Mouse (Mus musculus): ENCODE results near the gene Kcnj1.

GRCm38 (mm10) chr9:32328777-32329176 lies 43.5 kb upstream of the Kcnj1 start:
- TF ChIP-seq TCF12 (IDR thresholded peaks at IDR 0.05; ENCODE audit: insufficient read depth, poor library complexity, severe bottlenecking) = no peak
- no peak for TF ChIP-seq POLR2AphosphoS2 (IDR thresholded peaks at IDR 0.05; ENCODE audit: insufficient read length, low read depth)
- no peak for TF ChIP-seq E2F4 (IDR thresholded peaks at IDR 0.05; ENCODE audit: insufficient read depth)
- no peak for TF ChIP-seq CEBPB (IDR thresholded peaks at IDR 0.05; ENCODE audit: insufficient read depth, poor library complexity, severe bottlenecking)
- TF ChIP-seq TCF3 (IDR thresholded peaks at IDR 0.05; ENCODE audit: insufficient read length, low read depth) = no peak
- TF ChIP-seq POLR2A (IDR thresholded peaks at IDR 0.05; ENCODE audit: insufficient read length, low read depth) = no peak
- no peak for TF ChIP-seq USF1 (IDR thresholded peaks at IDR 0.05; ENCODE audit: low read depth)

All from myocyte (in vitro differentiated cells).